Mouse (Mus musculus) erythroblast, adult 5-6 weeks (primary cell): ENCODE results near the gene Srgn. TPM values are rescaled to one million over a fixed set of nuclear protein-coding genes. Genes with fewer than 3 reads are reported as not detected.

Source experiments
- ATAC-seq: replicated peaks from 2 replicates; pipeline ENCODE4 v1.8.0; 2016; ENCODE audit warnings: moderate number of reproducible peaks, mild to moderate bottlenecking, moderate TSS enrichment, inconsistent platforms; ENCODE audit not compliant: poor library complexity, low FRiP score, severe bottlenecking
- total RNA-seq, 2 experiments: library from RNA; stranded (forward) in 1 of 2; stranded (reverse) in 1 of 2; fragments of 150-400 nt in 1 of 2; fragments of 200-764, 138-1000 nt in 1 of 2; gene quantifications; 2 replicates each; pipeline versions ENCODE4 v1.2.3 to v1.2.4; 2015 to 2017; ENCODE audit warnings: low replicate concordance in 2 of 2

Srgn gene
- total RNA-seq (2015; ENCODE audit: low replicate concordance) (708 and 861 TPM in 2 replicates), total RNA-seq (2017; ENCODE audit: low replicate concordance) (235 and 417 TPM in 2 replicates)

GRCm38 (mm10) chr10:62527351-62527750 is at the start of gene Srgn:
TSS of gene Srgn (minus strand) at chr10:62527451.
- no peak for ATAC-seq

- ATAC-seq: no peak
Observed at GRCm38 (mm10) chr10:62575001-62575400, 47.8 kb upstream of the Srgn start.

- no peak for ATAC-seq
Observed at GRCm38 (mm10) chr10:62570126-62570871, 43.0 kb upstream of the Srgn start.

- ATAC-seq: no peak
Observed at GRCm38 (mm10) chr10:62568861-62569260, 41.6 kb upstream of the Srgn start.

GRCm38 (mm10) chr10:62557736-62558135 is 30.5 kb upstream of the Srgn start:
- peak; percentile 84 for ATAC-seq

- no peak for ATAC-seq
Observed at GRCm38 (mm10) chr10:62556558-62556901, 29.3 kb upstream of the Srgn start.

- no peak for ATAC-seq
Observed at GRCm38 (mm10) chr10:62555705-62556557, 28.7 kb upstream of the Srgn start.

GRCm38 (mm10) chr10:62553611-62554091 is 26.4 kb upstream of the Srgn start:
- no peak for ATAC-seq

- no peak for ATAC-seq
Observed at GRCm38 (mm10) chr10:62550787-62551300, 23.6 kb upstream of the Srgn start.

GRCm38 (mm10) chr10:62549523-62550166 is 22.4 kb upstream of the Srgn start:
- peak; percentile 90 for ATAC-seq

GRCm38 (mm10) chr10:62546441-62546840 is 19.2 kb upstream of the Srgn start:
- no peak for ATAC-seq

GRCm38 (mm10) chr10:62545759-62546158 is 18.5 kb upstream of the Srgn start:
- no peak for ATAC-seq

GRCm38 (mm10) chr10:62544316-62544715 is 17.1 kb upstream of the Srgn start:
- no peak for ATAC-seq

GRCm38 (mm10) chr10:62543399-62543808 is 16.2 kb upstream of the Srgn start:
- ATAC-seq: no peak

- ATAC-seq: no peak
Observed at GRCm38 (mm10) chr10:62542928-62543327, 15.7 kb upstream of the Srgn start.

GRCm38 (mm10) chr10:62542507-62542906 is 15.3 kb upstream of the Srgn start:
- no peak for ATAC-seq

GRCm38 (mm10) chr10:62541499-62541898 is 14.2 kb upstream of the Srgn start:
- ATAC-seq: no peak

- no peak for ATAC-seq
Observed at GRCm38 (mm10) chr10:62540800-62541199, 13.5 kb upstream of the Srgn start.

GRCm38 (mm10) chr10:62534509-62534908 is 7.3 kb upstream of the Srgn start:
- ATAC-seq: no peak

- no peak for ATAC-seq
Observed at GRCm38 (mm10) chr10:62532832-62533231, 5.6 kb upstream of the Srgn start.
